Mouse (Mus musculus) limb, embryonic 14.5 days (tissue): ENCODE measurements around the gene Dbh. TPM values are rescaled to one million over a fixed set of nuclear protein-coding genes. Genes with fewer than 3 reads are reported as not detected.
A peak's percentile ranks its signal among the peaks of the same experiment; 100 is the strongest.

Experiments used
- ATAC-seq: fragments of 200-750 bp; cut with Nextera tagmentation; 2 replicates; pipeline ENCODE4 v1.8.0; 2017; ENCODE audit warnings: low read depth, moderate number of reproducible peaks, moderate TSS enrichment; ENCODE audit not compliant: low FRiP score
- DNase-seq: peaks from one replicate; pipeline ENCODE4 v3.0.0-alpha.2; 2015; ENCODE audit warnings: low spot score
- H3K27ac ChIP-seq: fragments of 300-500 bp; sonication (generic); replicated peaks from 2 replicates; pipeline ENCODE4 v1.5.1; 2014; ENCODE audit warnings: low read depth, mild to moderate bottlenecking, low read length, moderate library complexity, mixed read lengths
- H3K27me3 ChIP-seq: fragments of 300-500 bp; sonication (generic); 2 replicates; pipeline ENCODE4 v1.6.1; 2014; ENCODE audit warnings: low read length, mixed read lengths; ENCODE audit not compliant: control insufficient read depth, insufficient read depth
- H3K36me3 ChIP-seq: fragments of 300-500 bp; sonication (generic); 2 replicates; pipeline ENCODE4 v1.6.1; 2014; ENCODE audit warnings: mild to moderate bottlenecking, low read length, moderate library complexity, mixed read lengths; ENCODE audit not compliant: control insufficient read depth, insufficient read depth
- H3K4me1 ChIP-seq: fragments of 300-500 bp; sonication (generic); 2 replicates; pipeline ENCODE4 v1.6.1; 2014; ENCODE audit warnings: antibody characterized with exemption, low read length, mixed read lengths; ENCODE audit not compliant: control insufficient read depth, insufficient read depth
- H3K4me2 ChIP-seq: fragments of 300-500 bp; sonication (generic); replicated peaks from 2 replicates; pipeline ENCODE4 v1.6.1; 2014; ENCODE audit warnings: low read depth, mild to moderate bottlenecking, low read length, moderate library complexity; ENCODE audit not compliant: severe bottlenecking
- H3K4me3 ChIP-seq: fragments of 300-500 bp; sonication (generic); replicated peaks from 2 replicates; pipeline ENCODE4 v1.5.1; 2014; ENCODE audit warnings: low read length
- H3K9ac ChIP-seq: fragments of 300-500 bp; sonication (generic); 2 replicates; pipeline ENCODE4 v1.6.1; 2014; ENCODE audit warnings: mild to moderate bottlenecking, low read depth, low read length, moderate library complexity; ENCODE audit not compliant: severe bottlenecking
- H3K9me3 ChIP-seq: fragments of 300-500 bp; sonication (generic); 2 replicates; pipeline ENCODE4 v1.6.1; 2016; ENCODE audit warnings: low read length; ENCODE audit not compliant: control insufficient read depth
- POLR2A ChIP-seq: fragments of 200-500 bp; IDR thresholded peaks from 2 replicates; pipeline ENCODE4 v1.8.0; 2012; ENCODE audit warnings: inconsistent platforms, mild to moderate bottlenecking, moderate library complexity, borderline replicate concordance; ENCODE audit not compliant: insufficient read depth, insufficient read length; ENCODE audit errors: extremely low read depth
- WGBS: fragments of 180-500 bp; shearing (Covaris S2); extraction: QIAGEN DNeasy Blood & Tissue Kit; methylation state at CpG from one replicate; pipeline ENCODE4 v1.1.7; 2014; 5-methylcytosine and 5-hydroxymethylcytosine counted together
- polyA plus RNA-seq, 2 experiments: library from polyadenylated mRNA; depleted of rRNA in 1 of 2; stranded (reverse) in 1 of 2; unstranded in 1 of 2; fragments of >200 nt; fragmentation: Nextera tagmentation in 1 of 2; extraction: Ambion mirVana in 1 of 2; gene quantifications; 2 replicates each; pipeline versions ENCODE4 v1.2.1 to v1.2.3; 2012 to 2014

The Dbh gene
- polyA plus RNA-seq, 2 experiments: 1.6 to 2.2 TPM

- H3K4me2 ChIP-seq: no peak overlapping the region
- no peak for ATAC-seq
- TF ChIP-seq POLR2A: no peak
- H3K4me3 ChIP-seq: no peak overlapping the region
- no peak overlapping the region for H3K27ac ChIP-seq
- WGBS: 69% methylated on average over 3 of the region's 3 CpGs
- no peaks in the 10 kb centered on the region for H3K4me1 ChIP-seq
- no peak for DNase-seq
- peaks cover 5% of the 10 kb centered on the region; the same call in 1 of the 2 replicates for H3K27me3 ChIP-seq
- H3K9me3 ChIP-seq: no peaks in the 10 kb centered on the region
- no peak overlapping the region for H3K9ac ChIP-seq
- H3K36me3 ChIP-seq: no peaks in the 10 kb centered on the region
Measured at GRCm38 (mm10) chr2:27136336-27136735, 28.7 kb upstream of the Dbh start.

- Histone ChIP-seq H3K27me3 (peaks cover 8% of the 10 kb centered on the region; the same call in 1 of the 2 replicates), H3K9me3 (no peaks in the 10 kb centered on the region), H3K9ac (no peak overlapping the region), H3K4me2 (no peak overlapping the region), H3K4me1 (no peaks in the 10 kb centered on the region), H3K36me3 (no peaks in the 10 kb centered on the region), H3K27ac (no peak overlapping the region), H3K4me3 (no peak overlapping the region)
- no peak for TF ChIP-seq POLR2A
- no peak for ATAC-seq
- no peak for DNase-seq
- 80% methylated on average over 1 of the region's 1 CpGs for WGBS
Measured at GRCm38 (mm10) chr2:27136789-27137188, 28.2 kb upstream of the Dbh start.

DNA sequence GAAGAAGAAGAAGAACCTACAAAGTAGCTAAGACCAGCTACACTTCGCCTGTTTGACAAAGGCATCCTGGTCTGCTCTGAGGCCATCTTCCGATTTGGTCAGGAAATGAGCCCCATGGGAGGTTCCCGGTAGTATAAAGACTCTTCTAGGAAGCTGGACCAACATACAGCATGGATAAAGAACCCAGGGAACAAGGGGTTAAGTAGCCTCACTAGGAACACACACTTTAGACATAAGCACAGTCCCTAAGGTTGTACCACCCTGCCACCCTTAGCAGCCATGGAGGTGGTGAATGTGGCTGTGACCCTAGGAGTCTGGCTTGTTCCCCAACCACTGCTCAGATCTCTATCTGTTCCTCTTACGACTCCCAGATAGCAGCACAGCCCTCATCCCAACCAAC lies 26.7 kb upstream of the Dbh start:
- DNase-seq (no peak), ATAC-seq (no peak)
- Histone ChIP-seq H3K4me1 (no peaks in the 10 kb centered on the region), H3K9me3 (no peaks in the 10 kb centered on the region), H3K4me2 (no peak overlapping the region), H3K27ac (no peak overlapping the region), H3K27me3 (peaks cover 8% of the 10 kb centered on the region; the same call in 1 of the 2 replicates), H3K4me3 (no peak overlapping the region), H3K36me3 (no peaks in the 10 kb centered on the region), H3K9ac (no peak overlapping the region)
- TF ChIP-seq POLR2A: no peak
- 64% methylated on average over 4 of the region's 4 CpGs for WGBS

GRCm38 (mm10) chr2:27141950-27142693 lies 22.9 kb upstream of the Dbh start, which contains the start of gene Fam163b:
Gene Fam163b (minus strand): TSS chr2:27142491.
- peak within 1 kb of the TSS; percentile 43; the same call in 1 of the 2 replicates for H3K9ac ChIP-seq
- H3K9me3 ChIP-seq: no peaks in the 10 kb centered on the region
- H3K27me3 ChIP-seq: peaks cover 8% of the 10 kb centered on the region; the same call in 1 of the 2 replicates
- H3K36me3 ChIP-seq: no peaks in the 10 kb centered on the region
- peak; percentile 76 for DNase-seq
- no peak within 1 kb of the TSS for H3K27ac ChIP-seq
- H3K4me1 ChIP-seq: no peaks in the 10 kb centered on the region
- H3K4me2 ChIP-seq: peak within 1 kb of the TSS; percentile 91
- H3K4me3 ChIP-seq: peak within 1 kb of the TSS; percentile 38
- whole genome bisulfite sequencing: under 1% methylated on average over 27 of the region's 62 CpGs
- ATAC-seq: peak; percentile 57; the same call in 1 of the 2 replicates
- no peak for TF ChIP-seq POLR2A

DNA sequence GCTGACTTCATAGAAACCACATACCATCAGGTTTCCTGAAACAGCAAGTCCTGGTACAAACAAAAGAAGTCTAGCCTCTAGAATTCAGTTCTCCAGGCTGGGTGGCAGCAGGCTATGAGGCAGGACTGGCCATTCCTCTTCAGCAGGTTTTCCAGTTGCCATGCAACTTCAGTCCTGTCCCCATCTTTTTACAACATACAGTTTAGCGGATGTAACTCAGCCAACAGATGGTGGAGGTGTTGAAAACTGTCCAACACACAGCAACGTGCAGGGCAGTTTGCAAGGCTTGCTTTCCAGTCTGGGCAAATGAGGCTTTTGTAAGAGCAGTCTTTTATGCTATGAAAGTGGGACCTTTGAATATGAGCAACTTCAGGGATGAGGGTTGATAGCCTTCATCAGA lies 20.1 kb upstream of the Dbh start:
- Histone ChIP-seq H3K9ac (no peak overlapping the region), H3K9me3 (no peaks in the 10 kb centered on the region), H3K4me2 (no peak overlapping the region), H3K36me3 (no peaks in the 10 kb centered on the region), H3K4me3 (no peak overlapping the region), H3K27ac (no peak overlapping the region), H3K27me3 (peaks cover 8% of the 10 kb centered on the region; the same call in 1 of the 2 replicates), H3K4me1 (no peaks in the 10 kb centered on the region)
- DNase-seq (no peak), ATAC-seq (no peak)
- TF ChIP-seq POLR2A: no peak
- 43% methylated on average over 2 of the region's 2 CpGs for WGBS
